Mouse (Mus musculus): ENCODE results near the gene Als2.

The Als2 gene

GRCm38 (mm10) chr1:59166232-59166905, 70.7 kb downstream of the Als2 start:
- no peak for DNase-seq (ENCODE audit: extremely low read depth, insufficient read length, low spot score)

GRCm38 (mm10) chr1:59163918-59164317, 73.1 kb downstream of the Als2 start:
- DNase-seq (ENCODE audit: extremely low read depth, insufficient read length, low spot score), result no peak

GRCm38 (mm10) chr1:59163030-59163461, 74.0 kb downstream of the Als2 start, which contains the start of gene Mpp4:
TSS of gene Mpp4 (minus strand) at chr1:59163389.
- peak; percentile 75 for DNase-seq (ENCODE audit: extremely low read depth, insufficient read length, low spot score)

GRCm38 (mm10) chr1:59162309-59163024, 74.6 kb downstream of the Als2 start:
- DNase-seq (ENCODE audit: extremely low read depth, insufficient read length, low spot score), result no peak

- DNase-seq (ENCODE audit: extremely low read depth, insufficient read length, low spot score), result no peak
Observed at GRCm38 (mm10) chr1:59161396-59161795, 75.6 kb downstream of the Als2 start.

- no peak for DNase-seq (ENCODE audit: extremely low read depth, insufficient read length, low spot score)
Observed at GRCm38 (mm10) chr1:59160871-59161270, 76.2 kb downstream of the Als2 start.

GRCm38 (mm10) chr1:59159136-59159535, 77.9 kb downstream of the Als2 start:
- no peak for DNase-seq (ENCODE audit: extremely low read depth, insufficient read length, low spot score)

- no peak for DNase-seq (ENCODE audit: extremely low read depth, insufficient read length, low spot score)
Observed at GRCm38 (mm10) chr1:59158498-59158897, 78.5 kb downstream of the Als2 start.

- DNase-seq (ENCODE audit: extremely low read depth, insufficient read length, low spot score), result no peak
Observed at GRCm38 (mm10) chr1:59157846-59158245, 79.2 kb downstream of the Als2 start.

GRCm38 (mm10) chr1:59152346-59152745, 84.7 kb downstream of the Als2 start:
- no peak for DNase-seq (ENCODE audit: extremely low read depth, insufficient read length, low spot score)

GRCm38 (mm10) chr1:59150542-59150941, 86.5 kb downstream of the Als2 start:
- no peak for DNase-seq (ENCODE audit: extremely low read depth, insufficient read length, low spot score)

- DNase-seq (ENCODE audit: extremely low read depth, insufficient read length, low spot score), result peak; percentile 12
Observed at GRCm38 (mm10) chr1:59144543-59144942, 92.5 kb downstream of the Als2 start.

- no peak for DNase-seq (ENCODE audit: extremely low read depth, insufficient read length, low spot score)
Observed at GRCm38 (mm10) chr1:59142809-59143208, 94.2 kb downstream of the Als2 start.

GRCm38 (mm10) chr1:59134419-59134818, 102.6 kb downstream of the Als2 start:
- no peak for DNase-seq (ENCODE audit: extremely low read depth, insufficient read length, low spot score)

- DNase-seq (ENCODE audit: extremely low read depth, insufficient read length, low spot score), result no peak
Observed at GRCm38 (mm10) chr1:59128879-59129278, 108.2 kb downstream of the Als2 start.

GRCm38 (mm10) chr1:59125558-59125957, 111.5 kb downstream of the Als2 start:
- DNase-seq (ENCODE audit: extremely low read depth, insufficient read length, low spot score), result no peak

- DNase-seq (ENCODE audit: extremely low read depth, insufficient read length, low spot score), result peak; percentile 96
Observed at GRCm38 (mm10) chr1:59119720-59120457, 117.1 kb downstream of the Als2 start, which contains the start of gene Tmem237. TSS of gene Tmem237 (minus strand) at chr1:59120408.

All from 3134 (cell line).